Mouse (Mus musculus) kidney, adult 2 months (tissue): ENCODE measurements around the gene Hdac5. TPM values are rescaled to one million over a fixed set of nuclear protein-coding genes. Genes with fewer than 3 reads are reported as not detected.

Source experiments
- DNase-seq: peaks from one replicate; pipeline ENCODE4 v3.0.0; 2021
- H3K27ac ChIP-seq: fragments of 200-500 bp; 2 replicates; pipeline ENCODE4 v1.5.1; 2012; ENCODE audit warnings: low read depth, low read length, control low read depth, inconsistent platforms; ENCODE audit not compliant: insufficient read depth
- H3K27me3 ChIP-seq: fragments of 200-500 bp; replicated peaks from 2 replicates; pipeline ENCODE4 v1.6.1; 2012; ENCODE audit warnings: mild to moderate bottlenecking, moderate library complexity, low read length, inconsistent platforms; ENCODE audit not compliant: control insufficient read depth, insufficient read depth
- H3K36me3 ChIP-seq: fragments of 200-500 bp; 2 replicates; pipeline ENCODE4 v1.6.1; 2012; ENCODE audit warnings: mild to moderate bottlenecking, moderate library complexity, low read length, inconsistent platforms; ENCODE audit not compliant: control insufficient read depth, insufficient read depth
- H3K4me1 ChIP-seq: fragments of 200-500 bp; 2 replicates; pipeline ENCODE4 v1.6.1; 2011; ENCODE audit warnings: low read length; ENCODE audit not compliant: control insufficient read depth, insufficient read depth
- H3K4me3 ChIP-seq: fragments of 200-500 bp; 2 replicates; pipeline ENCODE4 v1.5.1; 2011; ENCODE audit warnings: mild to moderate bottlenecking, low read depth, low read length, control low read depth; ENCODE audit not compliant: insufficient read depth
- CTCF ChIP-seq: fragments of 200-500 bp; conservative IDR thresholded peaks from 2 replicates; pipeline ENCODE4 v1.5.1; 2011; ENCODE audit warnings: low read depth, mild to moderate bottlenecking, control low read depth, low read length, moderate library complexity, mixed read lengths; ENCODE audit not compliant: insufficient read depth, insufficient read length
- POLR2A ChIP-seq: fragments of 200-500 bp; IDR thresholded peaks from one replicate; pipeline ENCODE4 v1.6.1; 2011; ENCODE audit warnings: low read depth, low read length, control low read depth
- WGBS: fragments of 180-500 bp; shearing (Covaris S2); methylation state at CpG from one replicate; pipeline ENCODE4 v1.1.7; 2018; 5-methylcytosine and 5-hydroxymethylcytosine counted together
- polyA plus RNA-seq: library from polyadenylated mRNA; depleted of rRNA; stranded (reverse); fragments of >200 nt; gene quantifications from 2 replicates; pipeline ENCODE4 v1.2.3, GENCODE M21; 2012; rRNA removed

Hdac5 gene
- polyA plus RNA-seq, 1 experiment = 69.2 TPM

DNA sequence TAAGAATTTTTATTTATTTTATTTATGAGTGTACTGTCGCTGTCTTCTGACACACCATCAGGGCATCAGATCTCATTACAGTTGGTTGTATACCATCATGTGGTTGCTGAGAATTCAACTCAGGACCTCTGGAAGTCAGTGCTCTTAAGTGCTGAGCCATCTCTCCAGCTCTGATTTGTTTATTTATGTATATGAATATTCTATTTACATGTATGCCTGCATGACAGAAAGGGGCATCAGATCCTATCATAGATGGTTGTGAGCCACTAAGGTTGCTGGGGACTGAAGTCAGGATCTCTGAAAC is 73.2 kb downstream of the Hdac5 start:
- no peak overlapping the region for H3K4me3 ChIP-seq
- peaks cover 1% of the 10 kb centered on the region; the same call in 1 of the 2 replicates for H3K36me3 ChIP-seq
- H3K27ac ChIP-seq = no peak overlapping the region
- TF ChIP-seq CTCF = no peak
- TF ChIP-seq POLR2A = no peak
- DNase-seq = no peak
- H3K4me1 ChIP-seq = no peaks in the 10 kb centered on the region
- H3K27me3 ChIP-seq = no peaks in the 10 kb centered on the region
- WGBS = 14% methylated on average over 1 of the region's 1 CpGs

DNA sequence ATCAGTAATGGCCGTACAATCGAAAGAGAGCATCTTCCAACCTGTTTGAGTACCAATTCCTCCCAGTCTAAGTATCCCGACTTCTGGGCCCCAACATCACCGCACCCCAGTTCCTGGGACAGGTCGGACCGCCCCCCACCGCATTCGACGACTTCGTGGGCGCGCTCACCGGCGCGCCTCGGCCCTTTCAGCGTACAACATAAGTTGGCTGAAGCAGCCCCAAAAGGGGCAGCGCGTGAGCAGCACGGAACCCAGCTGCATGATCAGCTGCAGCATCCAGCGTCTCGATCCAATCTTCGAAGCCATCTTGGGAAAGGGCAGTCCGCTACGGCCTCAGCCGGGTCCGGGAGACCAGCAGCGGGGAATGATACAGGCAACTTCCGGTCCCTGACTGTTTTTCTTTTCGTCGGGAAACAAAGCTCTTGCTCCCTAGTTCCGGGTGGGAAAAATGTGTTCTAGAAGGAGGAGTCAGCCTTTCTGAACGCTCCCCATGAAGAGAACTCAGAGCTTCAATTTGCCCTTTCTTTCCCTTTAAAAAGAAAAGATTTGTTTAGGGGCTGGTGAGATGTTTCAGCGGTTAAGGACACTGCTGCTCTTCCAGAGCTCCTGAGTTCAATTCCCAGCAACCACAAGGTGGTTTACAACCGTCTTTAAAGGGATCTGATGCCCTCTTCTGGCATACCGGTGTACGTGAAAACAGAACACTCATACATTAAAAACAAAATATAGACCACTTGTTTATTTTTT is 73.8 kb downstream of the Hdac5 start, which contains the start of gene Tmem101:
TSS of gene Tmem101 (minus strand) at position 366 of the 747 bp plus-strand sequence.
- H3K27me3 ChIP-seq = no peaks in the 10 kb centered on the region
- TF ChIP-seq POLR2A (peak; percentile 44), CTCF (peak; percentile 33)
- H3K27ac ChIP-seq = no peak within 1 kb of the TSS
- no peaks in the 10 kb centered on the region for H3K4me1 ChIP-seq
- DNase-seq = peak; percentile 95
- peaks cover 1% of the 10 kb centered on the region; the same call in 1 of the 2 replicates for H3K36me3 ChIP-seq
- peak within 1 kb of the TSS; percentile 94 for H3K4me3 ChIP-seq
- WGBS = under 1% methylated on average over 37 of the region's 37 CpGs

DNA sequence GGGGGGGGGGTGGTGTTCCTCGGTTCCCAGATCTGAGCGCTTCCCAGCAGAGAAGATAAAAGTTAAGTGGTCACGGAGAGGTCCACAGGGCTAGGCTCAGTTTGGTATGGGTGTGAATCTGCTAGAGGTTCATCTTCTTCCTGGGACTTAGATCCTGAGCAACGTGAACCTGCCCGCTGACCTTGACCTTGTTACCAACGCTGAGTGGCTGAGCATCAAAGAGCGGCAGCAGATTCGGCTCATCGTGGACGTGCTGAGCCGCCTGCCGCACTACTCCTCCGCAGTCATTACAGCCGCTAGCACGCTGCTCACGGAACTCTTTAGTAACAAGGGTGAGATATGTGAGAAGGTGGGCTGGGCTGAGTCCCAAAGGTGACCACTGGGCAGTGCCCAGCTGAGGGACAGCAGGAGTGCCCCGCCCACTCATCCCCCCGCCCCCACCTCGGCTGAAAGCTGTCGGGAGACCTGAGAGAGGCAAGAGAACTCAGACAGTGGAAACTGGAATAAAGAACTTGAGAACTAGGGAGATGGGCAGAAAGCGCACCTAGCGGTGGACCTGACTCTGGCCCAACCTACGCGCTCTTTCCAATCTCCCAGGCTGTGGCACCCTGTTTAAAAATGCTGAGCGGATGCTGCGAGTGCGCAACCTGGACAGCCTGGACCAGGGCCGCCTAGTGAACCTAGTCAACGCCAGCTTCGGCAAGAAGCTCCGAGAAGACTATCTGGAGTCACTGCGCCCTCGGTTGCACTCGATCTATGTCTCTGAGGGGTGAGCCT is 82.6 kb downstream of the Hdac5 start:
- no peak overlapping the region for H3K4me3 ChIP-seq
- 14% methylated on average over 34 of the region's 34 CpGs for WGBS
- no peaks in the 10 kb centered on the region; the same call in 1 of the 2 replicates for H3K27me3 ChIP-seq

DNA sequence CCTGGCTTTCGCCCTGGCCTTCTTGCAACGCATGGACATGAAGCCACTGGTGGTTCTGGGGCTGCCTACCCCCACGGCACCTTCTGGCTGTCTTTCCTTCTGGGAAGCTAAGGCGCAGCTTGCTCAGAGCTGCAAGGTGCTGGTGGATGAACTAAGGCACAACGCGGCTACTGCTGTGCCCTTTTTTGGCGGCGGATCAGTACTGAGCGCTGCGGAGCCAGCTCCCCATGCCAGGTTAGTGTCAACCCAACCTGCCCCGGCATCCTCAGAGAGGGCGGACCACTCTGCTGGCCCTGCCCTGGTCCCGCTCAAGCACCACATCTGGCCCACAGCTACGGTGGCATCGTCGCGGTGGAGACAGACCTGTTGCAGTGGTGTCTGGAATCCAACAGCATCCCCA is 83.4 kb downstream of the Hdac5 start:
- Histone ChIP-seq H3K4me1 (0 out of 2 replicates have a peak, but pooled peaks cover 5% of the 10 kb centered on the region), H3K27ac (no peak overlapping the region), H3K27me3 (no peaks in the 10 kb centered on the region; the same call in 1 of the 2 replicates), H3K36me3 (no peaks in the 10 kb centered on the region), H3K4me3 (no peak overlapping the region)
- DNase-seq = no peak
- TF ChIP-seq CTCF (no peak), POLR2A (no peak)
- 15% methylated on average over 17 of the region's 17 CpGs for WGBS

More for the DNA sequence above, 82.6 kb downstream of the Hdac5 start:
- TF ChIP-seq POLR2A (no peak), CTCF (no peak; the same call in 1 of the 2 replicates)
- Histone ChIP-seq H3K36me3 (no peaks in the 10 kb centered on the region), H3K4me1 (0 out of 2 replicates have a peak, but pooled peaks cover 5% of the 10 kb centered on the region), H3K27ac (no peak overlapping the region)
- no peak for DNase-seq

DNA sequence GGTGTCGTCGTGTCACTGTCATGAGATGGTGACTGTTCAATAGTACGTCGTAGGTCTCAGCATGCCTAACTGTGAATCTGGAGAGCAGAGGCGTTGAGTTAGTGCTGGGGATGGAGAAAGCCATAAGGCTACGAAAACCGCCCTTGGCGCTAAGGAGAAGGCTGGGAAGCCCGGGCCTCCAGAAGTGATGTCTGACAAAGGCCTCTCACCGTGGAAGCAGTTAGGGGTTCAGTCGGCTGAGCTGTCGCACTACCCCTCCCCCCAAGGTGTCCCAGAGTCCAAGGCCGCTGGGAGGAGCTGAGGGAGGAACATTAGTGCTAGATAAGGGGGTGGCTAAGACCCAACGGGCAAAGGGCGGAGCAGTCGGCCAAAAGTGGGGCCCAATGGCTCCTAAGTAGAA is 84.0 kb downstream of the Hdac5 start:
- 10% methylated on average over 16 of the region's 16 CpGs for WGBS
- TF ChIP-seq CTCF = no peak
- Histone ChIP-seq H3K4me3 (0 out of 2 replicates have a peak overlapping the region, but pooled peaks have one; percentile 5), H3K27ac (no peak overlapping the region), H3K36me3 (no peaks in the 10 kb centered on the region), H3K4me1 (0 out of 2 replicates have a peak, but pooled peaks cover 5% of the 10 kb centered on the region), H3K27me3 (no peaks in the 10 kb centered on the region; the same call in 1 of the 2 replicates)
- DNase-seq = peak; percentile 35

DNA sequence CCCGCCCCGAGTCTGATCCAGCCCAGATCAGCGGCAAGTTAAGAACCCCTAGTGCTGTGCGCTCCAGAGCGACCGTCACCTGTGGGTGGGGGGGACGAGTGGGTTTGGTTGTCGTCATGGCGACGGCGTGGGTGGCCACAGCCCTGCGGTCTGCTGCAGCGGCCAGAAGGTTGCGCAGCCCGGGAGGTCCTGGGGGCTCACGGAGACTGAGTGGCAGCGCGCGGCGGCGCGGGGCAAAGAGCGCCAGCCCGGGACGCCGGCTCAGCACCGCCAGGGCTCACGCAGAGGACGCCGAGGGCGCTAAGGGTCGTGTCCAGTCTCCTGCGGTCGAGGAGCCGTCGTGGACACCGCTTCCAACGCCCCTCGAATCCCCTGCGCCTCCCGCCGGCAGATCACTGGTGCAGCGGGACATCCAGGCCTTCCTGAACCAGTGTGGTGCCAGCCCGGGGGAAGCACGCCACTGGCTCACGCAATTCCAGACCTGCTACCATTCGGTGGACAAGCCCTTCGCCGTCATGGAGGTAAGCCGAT is 84.4 kb downstream of the Hdac5 start, which contains the start of gene Nags:
TSS of gene Nags (plus strand) at position 43 of the 531 bp plus-strand sequence.
- Histone ChIP-seq H3K27me3 (no peaks in the 10 kb centered on the region; the same call in 1 of the 2 replicates), H3K27ac (no peak within 1 kb of the TSS), H3K4me3 (peak within 1 kb of the TSS; percentile 5; the same call in 1 of the 2 replicates), H3K4me1 (0 out of 2 replicates have a peak, but pooled peaks cover 5% of the 10 kb centered on the region), H3K36me3 (no peaks in the 10 kb centered on the region)
- 6% methylated on average over 49 of the region's 50 CpGs for WGBS
- no peak for DNase-seq
- TF ChIP-seq CTCF (no peak), POLR2A (no peak)

DNA sequence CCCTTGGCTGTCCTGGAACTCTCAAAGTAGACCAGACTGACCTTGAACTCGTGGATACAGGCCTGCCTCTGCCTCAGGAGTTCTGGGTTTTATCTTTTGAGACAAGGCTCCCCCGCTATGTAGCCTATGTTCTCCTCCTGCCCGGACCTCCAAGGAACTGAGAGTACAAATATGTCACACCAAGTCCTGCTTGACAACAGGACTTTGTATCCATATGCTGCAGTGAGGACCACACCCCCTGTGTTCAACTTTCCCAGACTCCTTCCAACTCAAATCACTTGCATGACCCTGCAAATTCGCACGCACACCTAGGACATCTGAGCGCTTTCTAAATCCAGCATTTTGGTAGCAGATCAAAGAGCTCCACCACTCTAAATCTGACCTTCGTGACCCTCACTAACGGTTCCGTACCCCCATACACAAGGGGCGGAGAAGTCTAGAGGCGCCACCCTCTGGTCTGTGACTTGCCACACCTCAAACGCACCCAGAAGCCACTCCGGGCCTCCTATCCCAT is 85.0 kb downstream of the Hdac5 start:
- Histone ChIP-seq H3K27me3 (no peaks in the 10 kb centered on the region; the same call in 1 of the 2 replicates), H3K36me3 (no peaks in the 10 kb centered on the region), H3K4me1 (0 out of 2 replicates have a peak, but pooled peaks cover 5% of the 10 kb centered on the region), H3K4me3 (no peak overlapping the region), H3K27ac (no peak overlapping the region)
- TF ChIP-seq CTCF = no peak
- no peak for TF ChIP-seq POLR2A
- 41% methylated on average over 13 of the region's 13 CpGs for WGBS
- no peak for DNase-seq

Other genes starting within 250 kb of the Hdac5 start
- gene Cfap97d1, start 245.9 kb downstream of the Hdac5 start, polyA plus RNA-seq = not detected in 2 replicates
- 67.8 and 92.4 TPM in 2 replicates for gene Dusp3, start 243.2 kb downstream of the Hdac5 start, polyA plus RNA-seq
- 2.3 and 3.5 TPM in 2 replicates for gene Mpp3, start 201.7 kb downstream of the Hdac5 start, polyA plus RNA-seq
- 62.1 and 67.1 TPM in 2 replicates for gene Cd300lg, start 188.7 kb downstream of the Hdac5 start, polyA plus RNA-seq
- gene Mpp2, start 141.7 kb downstream of the Hdac5 start, polyA plus RNA-seq = 4.9 and 5.9 TPM in 2 replicates
- gene Ppy, start 128.8 kb downstream of the Hdac5 start, polyA plus RNA-seq = not detected in 2 replicates
- gene Pyy, start 122.3 kb downstream of the Hdac5 start, polyA plus RNA-seq = not detected in 2 replicates
- 0.23 and 0.39 TPM in 2 replicates for gene Nags, start 84.7 kb downstream of the Hdac5 start, polyA plus RNA-seq
- gene Tmem101, start 73.8 kb downstream of the Hdac5 start, polyA plus RNA-seq = 17.7 and 18.3 TPM in 2 replicates
- 33.0 and 39.6 TPM in 2 replicates for gene Lsm12, start 44.9 kb downstream of the Hdac5 start, polyA plus RNA-seq
- gene G6pc3, start 40.5 kb downstream of the Hdac5 start, polyA plus RNA-seq = 127 and 138 TPM in 2 replicates
- gene BC030867, start 18.7 kb upstream of the Hdac5 start, polyA plus RNA-seq = 0.41 and 0.81 TPM in 2 replicates
- gene Asb16, start 38.6 kb upstream of the Hdac5 start, polyA plus RNA-seq = 0.10 and 0.70 TPM in 2 replicates
- 59.7 and 66.9 TPM in 2 replicates for gene Tmub2, start 54.8 kb upstream of the Hdac5 start, polyA plus RNA-seq
- gene Atxn7l3, start 66.5 kb upstream of the Hdac5 start, polyA plus RNA-seq = 28.0 TPM in 2 replicates
- gene Ubtf, start 89.6 kb upstream of the Hdac5 start, polyA plus RNA-seq = 27.0 and 30.3 TPM in 2 replicates
- gene Slc4a1, start 136.0 kb upstream of the Hdac5 start, polyA plus RNA-seq = 79.5 and 90.6 TPM in 2 replicates
- 2.6 and 3.4 TPM in 2 replicates for gene Rundc3a, start 163.2 kb upstream of the Hdac5 start, polyA plus RNA-seq
- 1,128 and 1,486 TPM in 2 replicates for gene Slc25a39, start 177.8 kb upstream of the Hdac5 start, polyA plus RNA-seq
- gene Grn, start 200.1 kb upstream of the Hdac5 start, polyA plus RNA-seq = 184 and 195 TPM in 2 replicates
- 18.9 and 20.4 TPM in 2 replicates for gene Fam171a2, start 217.5 kb upstream of the Hdac5 start, polyA plus RNA-seq
- 14.9 and 16.0 TPM in 2 replicates for gene Itga2b, start 240.0 kb upstream of the Hdac5 start, polyA plus RNA-seq